Mouse (Mus musculus) myocyte (in vitro differentiated cells): ENCODE results near the gene Entpd7. TPM values are rescaled to one million over a fixed set of nuclear protein-coding genes. Genes with fewer than 3 reads are reported as not detected.
A peak's percentile ranks its signal among the peaks of the same experiment; 100 is the strongest.

Experiments used
- H3K27me3 ChIP-seq: one replicate; pipeline ENCODE4 v1.6.1; 2011; ENCODE audit not compliant: control insufficient read depth, insufficient read depth, insufficient read length
- H3K36me3 ChIP-seq: one replicate; pipeline ENCODE4 v1.6.1; 2011; ENCODE audit not compliant: control insufficient read depth, insufficient read depth
- H3K4me2 ChIP-seq: one replicate; pipeline ENCODE4 v1.6.1; 2011; ENCODE audit warnings: low read depth, control low read depth
- H3K4me3 ChIP-seq: one replicate; pipeline ENCODE4 v1.5.1; 2011; ENCODE audit warnings: mild to moderate bottlenecking, control low read depth, moderate library complexity
- H3K79me2 ChIP-seq: one replicate; pipeline ENCODE4 v1.6.1; 2011; ENCODE audit not compliant: control insufficient read depth, insufficient read depth
- H3ac ChIP-seq: one replicate; pipeline ENCODE4 v1.6.1; 2011; ENCODE audit not compliant: control insufficient read depth, insufficient read length
- CEBPB ChIP-seq: IDR thresholded peaks from 2 replicates; pipeline ENCODE4 v1.6.1; 2011; ENCODE audit warnings: mild to moderate bottlenecking, moderate library complexity; ENCODE audit not compliant: poor library complexity, insufficient read depth, severe bottlenecking
- E2F4 ChIP-seq: IDR thresholded peaks from one replicate; pipeline ENCODE4 v1.6.1; 2011; ENCODE audit warnings: mild to moderate bottlenecking, control low read depth, moderate library complexity; ENCODE audit not compliant: insufficient read depth
- MAX ChIP-seq: IDR thresholded peaks from one replicate; pipeline ENCODE4 v1.6.1; 2011; ENCODE audit warnings: low read depth, mild to moderate bottlenecking, control low read depth
- MYOD1 ChIP-seq, 3 experiments: IDR thresholded peaks; one replicate each; pipeline ENCODE4 v1.6.1; 2011; ENCODE audit warnings: control low read depth in 2 of 3, low read depth in 2 of 3, mild to moderate bottlenecking in 2 of 3, moderate library complexity in 1 of 3; ENCODE audit not compliant: insufficient read length in 2 of 3, control insufficient read depth in 1 of 3
- MYOG ChIP-seq, 3 experiments: IDR thresholded peaks; one replicate each; pipeline ENCODE4 v1.6.1; 2011; ENCODE audit warnings: control low read depth in 2 of 3, low read depth in 2 of 3, mild to moderate bottlenecking in 2 of 3; ENCODE audit not compliant: insufficient read length in 2 of 3, control insufficient read depth in 1 of 3, insufficient read depth in 1 of 3
- POLR2A ChIP-seq: IDR thresholded peaks from one replicate; pipeline ENCODE4 v1.6.1; 2011; ENCODE audit warnings: low read depth, mild to moderate bottlenecking, control low read depth, moderate library complexity; ENCODE audit not compliant: insufficient read length
- POLR2AphosphoS2 ChIP-seq: IDR thresholded peaks from one replicate; pipeline ENCODE4 v1.6.1; 2011; ENCODE audit warnings: low read depth, control low read depth; ENCODE audit not compliant: insufficient read length
- REST ChIP-seq: IDR thresholded peaks from one replicate; pipeline ENCODE4 v1.6.1; 2011; ENCODE audit warnings: mild to moderate bottlenecking, control low read depth, moderate library complexity; ENCODE audit not compliant: insufficient read depth, insufficient read length
- SRF ChIP-seq: IDR thresholded peaks from one replicate; pipeline ENCODE4 v1.6.1; 2011; ENCODE audit warnings: low read depth; ENCODE audit not compliant: control insufficient read depth, insufficient read length
- TCF12 ChIP-seq: IDR thresholded peaks from one replicate; pipeline ENCODE4 v1.6.1; 2011; ENCODE audit warnings: mild to moderate bottlenecking, control low read depth; ENCODE audit not compliant: poor library complexity, insufficient read depth, severe bottlenecking
- TCF3 ChIP-seq: IDR thresholded peaks from one replicate; pipeline ENCODE4 v1.6.1; 2011; ENCODE audit warnings: low read depth, control low read depth; ENCODE audit not compliant: insufficient read length
- USF1 ChIP-seq: IDR thresholded peaks from one replicate; pipeline ENCODE4 v1.6.1; 2011; ENCODE audit warnings: low read depth, mild to moderate bottlenecking, control low read depth, moderate library complexity
- polyA plus RNA-seq: library from polyadenylated mRNA; unstranded; fragments of >200 nt; fragmentation: generic; extraction: Trizol; gene quantifications from one replicate; pipeline ENCODE4 v1.2.1, GENCODE M21; 2012; ENCODE audit warnings: missing spikeins

The Entpd7 gene
- polyA plus RNA-seq, 1 experiment = 2.2 TPM

DNA sequence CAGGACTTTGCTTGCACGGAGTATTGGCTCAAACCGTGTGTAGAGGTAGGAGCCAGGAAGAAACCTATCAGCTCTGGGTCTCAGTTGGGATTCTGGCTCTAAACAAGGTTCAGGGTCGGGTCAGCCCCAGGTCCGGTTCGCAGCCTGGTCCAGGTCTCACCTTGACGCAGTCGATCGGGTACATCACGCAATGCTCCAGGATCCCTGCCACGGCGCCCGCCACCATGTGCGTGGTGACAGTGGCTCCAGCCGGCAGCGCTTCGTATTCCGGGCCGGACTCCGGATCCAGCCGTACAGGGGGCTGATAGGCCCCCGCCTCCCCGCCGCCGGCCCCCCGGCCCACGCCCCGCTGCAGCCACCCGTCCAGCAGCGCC, 15.2 kb upstream of the Entpd7 start:
- Histone ChIP-seq H3K36me3 (no peaks in the 10 kb centered on the region), H3ac (peak overlapping the region; percentile 14), H3K4me3 (peak overlapping the region; percentile 72), H3K79me2 (peaks cover 40% of the 10 kb centered on the region), H3K4me2 (peak overlapping the region; percentile 80), H3K27me3 (no peaks in the 10 kb centered on the region)
- TF ChIP-seq REST (no peak), USF1 (no peak), SRF (no peak), MYOG (IDR thresholded peaks at IDR 0.05; ENCODE audit: control insufficient read depth in 1 of 3, insufficient read depth in 1 of 3, insufficient read length in 2 of 3, low read depth in 2 of 3) (no peak), TCF3 (no peak), TCF12 (no peak), POLR2AphosphoS2 (no peak), CEBPB (no peak), MYOD1 (IDR thresholded peaks at IDR 0.05; ENCODE audit: control insufficient read depth in 1 of 3, insufficient read length in 2 of 3, low read depth in 2 of 3) (no peak), POLR2A (no peak), E2F4 (no peak), MAX (no peak)

DNA sequence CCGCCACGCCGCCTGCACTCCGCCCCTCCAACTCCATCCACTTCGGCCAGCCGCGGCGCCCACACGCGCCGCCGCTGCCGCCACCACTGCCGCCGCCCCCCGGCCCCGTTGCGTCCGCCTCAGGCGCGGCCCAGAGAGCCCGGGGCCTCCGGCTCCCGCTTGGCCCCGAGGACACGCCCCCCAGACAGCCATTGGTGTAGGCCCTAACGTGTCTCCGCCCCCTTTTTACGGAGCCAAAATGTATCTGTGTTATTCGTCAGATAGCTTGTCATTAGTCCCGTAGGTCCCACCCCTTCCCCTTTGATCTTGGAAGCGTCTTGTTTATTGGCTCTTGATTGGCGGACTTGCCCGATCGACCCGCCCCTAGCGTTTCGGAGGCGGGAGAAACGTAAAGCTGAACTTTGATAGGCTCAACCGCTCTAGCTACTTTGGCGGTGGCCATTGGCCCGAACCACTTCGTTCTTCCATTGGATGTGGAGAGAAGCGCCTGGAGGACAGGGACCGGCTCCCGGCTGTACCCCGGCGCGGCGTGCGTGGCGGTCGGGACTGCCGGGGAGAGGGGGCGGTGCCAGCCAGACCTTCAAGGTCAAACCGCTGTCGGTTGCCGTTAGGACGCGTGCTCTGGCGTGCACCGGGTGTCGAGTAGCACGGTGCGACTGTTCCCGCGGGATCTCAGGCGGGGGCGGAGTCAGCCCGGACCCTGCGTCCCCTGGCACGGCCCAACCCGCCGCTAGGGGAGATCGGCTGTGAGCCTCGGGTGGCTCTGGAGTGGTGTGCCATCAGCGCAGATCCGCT, 14.5 kb upstream of the Entpd7 start, which contains the start of gene Slc25a28:
Slc25a28 (minus strand) TSS at position 152 of the 795 bp plus-strand sequence.
- no peaks in the 10 kb centered on the region for H3K36me3 ChIP-seq
- H3ac ChIP-seq = peak within 1 kb of the TSS; percentile 14
- no peaks in the 10 kb centered on the region for H3K27me3 ChIP-seq
- peaks cover 36% of the 10 kb centered on the region for H3K79me2 ChIP-seq
- TF ChIP-seq MYOD1 (IDR thresholded peaks at IDR 0.05; ENCODE audit: control insufficient read depth in 1 of 3, insufficient read length in 2 of 3, low read depth in 2 of 3) = peak in 1 of 3 experiments; percentile 44
- no peak for TF ChIP-seq CEBPB
- no peak for TF ChIP-seq USF1
- TF ChIP-seq MYOG (IDR thresholded peaks at IDR 0.05; ENCODE audit: control insufficient read depth in 1 of 3, insufficient read depth in 1 of 3, insufficient read length in 2 of 3, low read depth in 2 of 3) = no peak
- TF ChIP-seq TCF12 = no peak
- TF ChIP-seq TCF3 = no peak
- TF ChIP-seq POLR2A = peak; percentile 91
- peak; percentile 91 for TF ChIP-seq POLR2AphosphoS2
- TF ChIP-seq MAX = no peak
- no peak for TF ChIP-seq E2F4
- TF ChIP-seq REST = no peak
- TF ChIP-seq SRF = no peak
- peak within 1 kb of the TSS; percentile 72 for H3K4me3 ChIP-seq
- peak within 1 kb of the TSS; percentile 85 for H3K4me2 ChIP-seq

DNA sequence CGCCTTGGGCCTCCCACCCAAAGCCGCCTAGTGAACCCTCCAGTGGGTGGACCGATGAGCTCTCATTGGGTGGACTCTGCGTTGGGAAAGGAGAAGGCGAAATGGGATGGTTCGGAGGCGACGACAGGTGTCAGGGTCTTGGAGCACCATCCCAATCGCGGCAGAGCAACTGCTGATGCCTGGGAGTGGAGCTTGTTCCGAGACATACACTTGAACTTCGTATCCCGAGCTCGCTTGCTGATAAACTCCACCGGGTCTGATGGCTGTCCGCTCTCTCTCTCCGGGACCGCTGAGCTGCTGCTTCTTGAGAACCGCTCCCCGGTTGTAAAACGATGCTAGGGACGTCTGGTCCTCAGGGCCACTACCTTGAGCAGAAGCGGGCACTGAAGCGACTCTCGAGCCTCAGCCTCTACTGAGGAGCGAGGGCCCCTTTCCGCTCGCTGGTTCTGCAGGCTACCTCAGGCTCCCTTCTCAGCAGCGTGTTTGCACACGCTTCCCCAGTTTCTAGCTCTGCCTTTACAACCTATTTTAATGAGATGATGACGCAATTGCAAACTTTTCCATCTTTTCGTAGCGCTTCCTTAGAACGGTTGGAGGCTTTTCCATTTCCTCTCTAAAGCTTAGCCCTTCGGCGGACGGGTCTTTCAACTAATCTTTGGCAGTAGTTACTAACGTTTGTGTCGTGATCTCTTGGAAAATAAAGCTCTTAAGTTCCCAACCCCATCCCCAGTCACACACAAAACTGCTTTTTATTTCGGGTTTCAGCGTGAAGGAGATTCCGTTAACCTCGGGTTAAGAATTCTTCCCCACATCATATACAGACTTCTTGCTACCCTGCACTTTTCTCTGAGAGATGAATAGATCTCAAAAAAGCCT, 13.7 kb upstream of the Entpd7 start:
- Histone ChIP-seq H3K36me3 (no peaks in the 10 kb centered on the region), H3K4me2 (peak overlapping the region; percentile 85), H3ac (peak overlapping the region; percentile 14), H3K79me2 (peaks cover 28% of the 10 kb centered on the region), H3K27me3 (no peaks in the 10 kb centered on the region), H3K4me3 (peak overlapping the region; percentile 72)
- TF ChIP-seq MYOD1 (IDR thresholded peaks at IDR 0.05; ENCODE audit: control insufficient read depth in 1 of 3, insufficient read length in 2 of 3, low read depth in 2 of 3) = peak in 2 of 3 experiments; percentile 61 to 72
- TF ChIP-seq MAX = no peak
- no peak for TF ChIP-seq E2F4
- TF ChIP-seq POLR2A = no peak
- peak; percentile 81 for TF ChIP-seq CEBPB
- no peak for TF ChIP-seq USF1
- peak; percentile 15 for TF ChIP-seq POLR2AphosphoS2
- peak in 1 of 3 experiments; percentile 60 for TF ChIP-seq MYOG (IDR thresholded peaks at IDR 0.05; ENCODE audit: control insufficient read depth in 1 of 3, insufficient read depth in 1 of 3, insufficient read length in 2 of 3, low read depth in 2 of 3)
- TF ChIP-seq TCF12 = no peak
- TF ChIP-seq REST = no peak
- no peak for TF ChIP-seq SRF

DNA sequence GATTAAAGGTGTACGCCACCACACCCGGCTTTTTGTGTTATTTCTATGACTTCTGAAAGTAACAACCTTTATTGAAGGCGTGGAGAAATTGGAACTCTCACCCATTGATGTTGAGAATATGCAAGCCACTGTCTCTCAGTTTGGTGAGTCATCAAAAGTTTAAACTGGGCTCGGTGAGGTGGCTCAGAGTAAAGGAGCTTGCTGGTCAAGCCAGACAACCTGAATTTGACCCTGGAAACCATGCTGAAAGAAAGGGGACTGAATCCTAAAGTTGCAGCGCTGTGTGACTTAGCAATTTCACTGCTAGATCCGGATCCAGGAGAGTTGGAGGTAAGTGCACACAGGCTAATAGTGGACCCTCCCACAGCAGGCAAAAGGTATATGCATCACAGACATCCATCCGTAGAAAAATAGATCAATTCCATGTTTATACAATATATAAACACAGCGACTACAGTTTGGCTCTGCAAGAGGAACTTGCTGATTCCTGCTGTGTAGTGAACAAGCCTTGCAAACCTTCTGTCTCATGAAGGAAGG, 10.9 kb upstream of the Entpd7 start:
- TF ChIP-seq MYOD1 (IDR thresholded peaks at IDR 0.05; ENCODE audit: control insufficient read depth in 1 of 3, insufficient read length in 2 of 3, low read depth in 2 of 3) (no peak), TCF12 (no peak), SRF (no peak), E2F4 (no peak), USF1 (no peak), MYOG (IDR thresholded peaks at IDR 0.05; ENCODE audit: control insufficient read depth in 1 of 3, insufficient read depth in 1 of 3, insufficient read length in 2 of 3, low read depth in 2 of 3) (no peak), POLR2A (no peak), MAX (no peak), POLR2AphosphoS2 (no peak), REST (no peak), TCF3 (no peak), CEBPB (no peak)
- no peaks in the 10 kb centered on the region for H3K36me3 ChIP-seq

More for the DNA sequence above, 10.9 kb upstream of the Entpd7 start:
- H3K4me2 ChIP-seq = no peak overlapping the region
- H3K4me3 ChIP-seq = no peak overlapping the region
- peaks cover 6% of the 10 kb centered on the region for H3K79me2 ChIP-seq
- H3ac ChIP-seq = no peak overlapping the region
- H3K27me3 ChIP-seq = no peaks in the 10 kb centered on the region
